Mouse (Mus musculus): ENCODE data around the gene Cadm1. TPM values are rescaled to one million over a fixed set of nuclear protein-coding genes. Genes with fewer than 3 reads are reported as not detected.

Cadm1 gene
- total RNA-seq, 1 experiment from 2014 or later = 35.6 TPM

DNA sequence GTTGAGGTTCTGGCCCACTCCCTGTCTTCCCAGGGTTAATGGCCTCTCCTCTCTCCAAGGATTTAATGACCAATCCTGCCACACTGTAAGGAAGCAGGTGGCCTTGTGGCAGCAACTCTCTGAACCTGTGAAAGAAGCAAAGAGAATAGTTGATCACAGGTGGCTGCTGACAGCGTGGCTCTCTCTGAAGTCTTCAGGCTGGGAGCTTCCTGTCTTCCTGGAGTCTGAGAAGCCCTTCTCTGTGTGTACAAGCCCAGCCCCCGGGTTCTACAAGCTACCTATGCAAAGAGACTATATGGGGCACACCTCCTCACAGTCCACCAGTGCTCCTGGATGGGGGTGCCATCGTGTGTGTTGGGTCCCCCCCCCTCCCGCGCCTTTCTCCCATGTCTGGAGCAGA is 339.7 kb downstream of the Cadm1 start:
- no peak for DNase-seq

DNA sequence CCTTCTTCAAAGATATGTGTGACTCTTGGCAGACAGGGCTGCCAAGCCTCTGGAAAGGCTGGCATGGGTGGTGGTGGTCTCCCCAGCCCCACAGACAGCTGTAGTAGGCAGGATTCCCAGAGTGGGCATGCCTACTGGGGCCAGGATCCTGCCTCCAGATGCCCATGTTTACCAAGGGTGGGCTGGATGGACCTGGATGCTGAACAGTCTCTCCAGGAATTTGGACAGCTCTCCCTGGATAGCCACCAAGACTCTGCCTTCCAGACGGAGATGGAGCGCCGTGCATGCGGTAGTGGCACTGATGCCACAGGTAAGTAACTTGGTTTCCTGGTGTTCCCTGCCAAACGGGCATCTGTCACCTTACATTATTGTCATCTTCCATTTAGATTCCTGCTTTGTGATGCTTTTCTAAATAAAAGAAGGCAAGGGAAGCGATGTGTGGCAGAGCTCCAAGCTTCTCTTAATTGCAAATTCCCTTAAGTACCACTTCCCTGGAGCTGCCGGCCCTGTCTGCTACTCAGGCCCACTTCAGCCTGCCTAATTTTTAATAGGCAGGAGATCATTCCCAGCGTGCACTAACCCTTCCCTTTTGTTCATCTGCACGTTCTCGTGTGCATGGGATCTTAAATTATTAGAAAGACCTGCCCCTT is 346.7 kb downstream of the Cadm1 start:
- DNase-seq = no peak

DNA sequence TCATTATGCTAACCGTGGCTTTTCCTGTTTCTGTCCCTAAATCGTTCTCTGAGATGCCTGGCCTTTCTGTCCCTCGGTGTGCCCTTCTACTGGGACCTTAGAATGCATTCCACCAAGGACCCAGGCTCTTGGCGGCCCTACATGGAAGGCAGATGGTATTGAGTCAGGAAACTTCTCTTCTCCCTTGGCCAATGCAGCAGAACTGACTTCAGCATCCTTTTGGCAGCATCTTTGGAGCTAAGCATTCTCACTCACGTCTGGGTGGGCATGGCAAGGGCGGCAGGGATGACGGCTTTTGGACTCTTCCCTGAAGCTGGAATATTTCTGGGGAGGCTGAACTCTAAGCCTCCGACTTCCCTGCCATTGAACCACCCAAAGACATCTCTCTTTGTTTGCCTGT is 350.2 kb downstream of the Cadm1 start:
- DNase-seq = no peak

DNA sequence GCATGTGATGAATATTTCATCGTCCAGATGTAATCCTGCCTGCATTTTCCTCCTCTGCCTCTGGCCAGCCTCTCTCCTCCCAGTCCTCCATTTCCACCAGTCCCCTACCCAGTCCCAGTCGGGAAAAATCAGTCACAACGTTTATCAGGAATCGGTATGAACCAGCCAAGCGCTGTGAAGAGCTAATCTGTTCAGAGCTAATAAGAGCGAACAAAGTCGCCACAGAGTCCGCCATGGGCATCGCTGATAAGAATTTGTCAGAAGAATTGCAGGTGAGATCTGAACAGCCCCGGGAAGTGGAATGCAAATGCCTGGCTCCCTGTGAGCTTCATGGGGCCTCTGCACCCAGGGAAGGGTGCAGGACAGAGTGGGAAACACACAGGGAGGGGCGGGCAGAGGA is 352.4 kb downstream of the Cadm1 start:
- no peak for DNase-seq

DNA sequence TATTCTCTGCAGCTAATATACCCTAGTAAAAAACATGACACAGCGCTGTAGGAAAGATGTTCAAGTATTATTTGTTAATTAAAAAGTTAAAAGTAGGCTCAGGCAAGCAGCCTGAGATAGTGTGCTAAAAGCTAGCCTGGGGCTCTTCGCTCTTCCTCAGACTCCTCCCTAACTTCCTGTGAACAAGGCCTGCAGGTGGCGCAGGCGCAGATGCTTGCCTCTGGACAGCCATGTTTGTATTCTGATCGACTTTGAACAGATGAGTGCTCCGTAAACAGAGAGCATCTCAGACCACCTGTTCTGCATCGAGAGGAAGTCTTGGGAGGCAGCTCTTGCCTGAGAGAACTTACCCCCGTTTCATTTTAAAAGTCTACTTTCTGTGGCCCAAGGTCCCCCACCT is 361.7 kb downstream of the Cadm1 start:
- no peak for DNase-seq

DNA sequence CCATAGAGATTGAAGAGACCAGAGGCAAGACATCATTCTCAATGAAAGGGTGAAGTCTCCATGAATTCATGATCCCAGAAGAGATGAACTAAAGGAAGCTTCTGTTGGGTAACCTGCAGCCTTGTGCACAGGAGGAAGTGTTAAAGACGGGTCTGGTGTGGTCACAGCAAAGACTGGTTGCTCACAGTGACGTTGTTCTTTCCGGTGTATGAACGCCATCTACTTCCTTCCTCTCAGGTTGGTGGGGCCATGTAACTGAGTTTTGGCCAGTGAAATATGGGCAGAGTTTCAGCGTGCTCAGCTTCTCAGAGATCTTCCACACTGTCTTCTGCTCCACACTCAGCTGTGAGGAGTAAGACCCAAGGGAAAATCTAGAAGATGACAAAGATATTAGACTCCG is 363.0 kb downstream of the Cadm1 start:
- no peak for DNase-seq

DNA sequence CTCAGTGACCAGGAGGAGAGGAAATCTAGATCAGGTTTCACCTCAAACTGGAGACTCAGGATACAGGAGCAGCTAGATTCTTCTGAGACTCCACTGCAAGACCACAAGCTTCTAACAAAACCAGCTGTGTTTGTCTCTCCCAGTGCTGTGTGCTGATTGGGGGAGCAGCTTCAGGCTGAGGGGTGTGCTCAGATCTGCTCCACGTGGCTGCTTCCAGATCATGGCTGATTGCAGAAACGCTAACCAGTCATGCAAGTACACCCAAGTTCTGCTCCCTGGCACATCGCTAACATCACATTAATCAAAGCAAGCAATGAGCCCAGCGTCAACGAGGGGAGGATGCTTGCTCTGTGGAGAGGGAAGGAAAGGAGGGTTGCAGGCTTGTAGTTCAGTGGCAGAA is 364.1 kb downstream of the Cadm1 start:
- DNase-seq = no peak

DNA sequence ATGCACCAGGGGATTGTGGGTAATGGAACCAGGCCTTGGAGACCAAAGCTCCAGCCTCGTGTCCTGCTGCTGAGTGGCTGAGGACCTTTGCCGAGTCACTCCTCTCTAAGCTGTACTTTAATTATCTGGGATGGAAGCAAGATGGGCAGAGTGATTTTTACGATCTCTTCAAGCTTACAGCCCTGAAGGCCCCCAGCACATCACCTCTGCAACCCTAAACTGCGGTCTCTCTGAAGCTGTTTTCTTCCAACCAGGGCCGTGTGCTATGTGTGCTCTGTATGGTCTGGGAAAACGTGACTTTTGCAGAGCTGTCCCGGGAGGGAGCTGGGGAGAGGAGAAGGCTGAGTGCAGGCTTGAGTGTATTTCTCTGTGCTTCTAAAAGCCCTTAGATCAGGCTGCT is 364.7 kb downstream of the Cadm1 start:
- no peak for DNase-seq

DNA sequence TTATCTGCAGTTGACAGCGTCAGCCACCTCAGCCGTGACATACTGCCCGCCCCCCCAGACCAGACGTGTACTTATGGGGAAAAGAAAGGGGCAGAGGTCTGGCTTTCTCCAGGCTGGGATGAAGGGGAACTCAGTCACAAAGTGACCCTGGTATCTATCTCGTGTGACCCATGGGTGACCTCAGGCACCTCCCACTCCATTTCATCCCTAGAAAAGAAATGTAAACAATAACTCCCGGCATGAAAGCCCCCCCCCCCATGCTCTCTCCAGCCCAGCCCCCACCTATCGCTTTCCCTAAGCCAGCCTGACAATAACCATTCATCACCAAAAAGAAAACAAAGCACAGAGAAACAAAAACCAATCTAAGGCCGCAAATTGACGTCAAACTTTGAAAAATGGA is 365.1 kb downstream of the Cadm1 start:
- no peak for DNase-seq

DNA sequence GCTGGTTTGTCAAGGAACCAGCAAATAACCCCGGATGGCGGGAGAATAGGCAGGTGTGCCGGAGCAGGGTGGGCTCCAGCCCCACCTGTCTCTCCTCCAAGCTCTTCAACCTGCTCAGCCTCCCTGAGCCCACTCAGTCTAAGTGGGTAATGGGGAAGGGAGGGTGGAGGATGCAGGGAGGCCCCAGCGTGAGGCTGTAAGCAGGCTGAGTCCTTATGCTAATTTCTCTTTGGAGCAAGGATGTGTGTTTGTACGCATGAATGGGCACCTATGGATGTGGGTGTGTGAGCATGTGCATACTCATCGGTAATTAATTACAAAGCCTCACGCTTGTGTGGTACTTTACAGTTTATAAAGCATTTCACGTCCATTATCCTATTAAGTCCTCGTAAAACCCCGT is 370.8 kb downstream of the Cadm1 start:
- DNase-seq = no peak

DNA sequence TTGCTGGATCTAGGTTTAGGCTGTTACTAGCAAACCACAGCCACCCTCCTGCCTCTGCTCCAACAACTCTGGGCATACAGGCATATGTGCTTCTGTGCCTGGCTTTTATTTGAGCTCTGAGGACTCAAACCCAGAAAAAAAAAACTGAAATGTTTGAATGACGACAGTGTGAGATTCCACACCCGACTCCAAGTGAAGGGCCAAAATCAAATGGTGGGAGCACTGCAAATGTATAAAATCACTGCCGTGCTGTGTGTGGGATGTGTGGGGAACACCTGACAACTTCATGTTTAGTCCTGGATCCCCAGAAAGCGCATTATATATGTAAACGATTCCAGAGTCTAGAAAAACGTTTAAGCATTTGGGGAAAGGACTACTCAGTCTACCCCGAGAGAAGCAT is 373.7 kb downstream of the Cadm1 start:
- DNase-seq = no peak

DNA sequence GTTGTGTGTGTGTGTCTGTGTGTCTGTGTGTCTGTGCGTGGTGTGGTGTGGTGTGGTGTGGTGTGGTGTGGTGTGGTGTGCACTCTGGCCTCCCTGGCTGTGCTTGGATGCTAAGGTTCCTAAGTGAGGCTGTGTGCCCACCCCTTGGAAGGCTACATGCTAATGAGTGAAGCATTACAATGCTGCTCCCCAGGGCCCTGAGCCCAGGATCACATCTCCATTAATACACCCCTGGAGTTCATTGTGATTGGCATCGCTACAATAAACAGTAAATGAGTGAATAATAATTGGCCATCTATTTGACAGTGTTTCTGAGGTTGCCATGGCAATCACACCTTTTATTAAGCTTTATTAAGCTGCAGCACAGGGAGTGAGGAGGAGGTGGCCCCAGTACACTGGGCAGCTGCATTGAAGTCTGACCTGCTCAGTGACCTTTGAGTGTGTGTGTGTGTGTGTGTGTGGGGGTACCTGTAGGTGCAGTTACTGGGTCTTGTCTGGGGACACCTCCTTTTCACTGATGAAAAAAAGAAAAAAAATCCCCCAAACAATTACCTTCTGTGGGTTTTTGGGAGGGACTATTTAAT is 374.5 kb downstream of the Cadm1 start:
- DNase-seq = no peak

DNA sequence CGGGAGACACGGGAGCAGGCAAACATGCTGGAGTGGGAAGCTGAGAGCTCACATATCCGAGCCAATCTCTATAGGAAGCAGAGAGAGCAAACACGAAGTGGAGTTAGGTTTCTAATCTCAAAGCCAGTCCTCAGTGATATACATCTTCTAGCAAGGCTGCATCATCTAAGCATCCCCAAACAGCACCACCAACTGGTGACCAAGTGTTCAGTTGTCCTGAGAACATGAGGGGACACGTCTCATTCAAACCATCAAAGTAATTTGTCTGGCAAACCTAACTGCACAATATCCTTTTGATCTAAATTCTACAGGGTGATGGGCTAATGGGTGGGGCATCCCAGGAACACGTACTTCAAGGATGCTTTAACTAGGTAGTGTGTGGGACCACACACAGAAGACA is 376.5 kb downstream of the Cadm1 start:
- DNase-seq = no peak
